ENCODE assay signal across 19 mouse cellular contexts in genomic region chrX:143815948-143816347, GRCm38 (mm10). TPM values are rescaled to one million over a fixed set of nuclear protein-coding genes. Genes with fewer than 3 reads are reported as not detected.
A peak's percentile ranks its signal among the peaks of the same experiment; 100 is the strongest.
DNase-seq lines count a peak whose midpoint lies in the region.
"Had no signal": no experiment of that assay in that cellular context is flagged by ENCODE, and none has a peak within 500 bp of the region (broad histone marks: within the 10 kb centered on the region; RNA-seq: fewer than 3 reads in every experiment).

No protein-coding gene starts in this region.

- DNase-seq in gastrocnemius, adult 18-20 months (ENCODE audit: low spot score) = peak; percentile 6
- no peak for DNase-seq in gastrocnemius, postnatal 25 days
- peak; percentile 45 for DNase-seq in 3T3-L1 (ENCODE audit: low read depth, low spot score)
- DNase-seq in NIH3T3 (ENCODE audit: low read depth) = peak; percentile 52
- peak; percentile 4 for DNase-seq in skeletal muscle tissue, adult 2 months (ENCODE audit: low read depth, low spot score)
- no peak for DNase-seq in layer of hippocampus, adult 9-10 months (ENCODE audit: low spot score)
- no peak for DNase-seq in layer of hippocampus, adult 18-20 months (ENCODE audit: low spot score in 2 of 2)
- DNase-seq: adrenal gland, postnatal 10 days; adrenal gland, postnatal 36 days; cerebellum, adult 11 months; cerebellum, adult 2 months; cerebellum, adult 9-11 months; cerebellum, postnatal 25 days; forebrain, postnatal 0 days; gastrocnemius, adult 2 months; gastrocnemius, postnatal 14 days had no signal

RNA-seq across cellular contexts. Expression of gene Capn6, which starts 11.3 kb away (rescaled TPM):
- 1 to 10 TPM; 1.0 to 2.3 TPM for total RNA-seq in gastrocnemius, adult 18-20 months (2021)
- 1 to 10 TPM; 7.6 to 8.2 TPM for total RNA-seq in gastrocnemius, postnatal 25 days (2021)
- under 1 TPM; 0.17 to 0.36 TPM for total RNA-seq in layer of hippocampus, adult 18-20 months (2021)
- total RNA-seq: common myeloid progenitor, adult 5-6 weeks; hematopoietic stem cell, adult 5-6 weeks; MEL had no signal

Comparison
In these comparisons a context has a peak if more than half of its experiments do, and no peak if none do; other contexts are left out.
1. DNase-seq: peak in gastrocnemius, adult 18-20 months (single experiment), 3T3-L1 (single experiment), NIH3T3 (single experiment) and skeletal muscle tissue, adult 2 months (single experiment); none in gastrocnemius, postnatal 25 days (single experiment), layer of hippocampus, adult 9-10 months (single experiment) and layer of hippocampus, adult 18-20 months (0 of 2).